Mouse (Mus musculus) kidney, adult 2 months (tissue): ENCODE data around the gene Gabbr2.

ENCODE experiments used
- CTCF ChIP-seq: fragments of 200-500 bp; conservative IDR thresholded peaks from 2 replicates; pipeline ENCODE4 v1.5.1; 2011; ENCODE audit warnings: low read depth, mild to moderate bottlenecking, control low read depth, low read length, moderate library complexity, mixed read lengths; ENCODE audit not compliant: insufficient read depth, insufficient read length
- POLR2A ChIP-seq: fragments of 200-500 bp; IDR thresholded peaks from one replicate; pipeline ENCODE4 v1.6.1; 2011; ENCODE audit warnings: low read depth, low read length, control low read depth

DNA sequence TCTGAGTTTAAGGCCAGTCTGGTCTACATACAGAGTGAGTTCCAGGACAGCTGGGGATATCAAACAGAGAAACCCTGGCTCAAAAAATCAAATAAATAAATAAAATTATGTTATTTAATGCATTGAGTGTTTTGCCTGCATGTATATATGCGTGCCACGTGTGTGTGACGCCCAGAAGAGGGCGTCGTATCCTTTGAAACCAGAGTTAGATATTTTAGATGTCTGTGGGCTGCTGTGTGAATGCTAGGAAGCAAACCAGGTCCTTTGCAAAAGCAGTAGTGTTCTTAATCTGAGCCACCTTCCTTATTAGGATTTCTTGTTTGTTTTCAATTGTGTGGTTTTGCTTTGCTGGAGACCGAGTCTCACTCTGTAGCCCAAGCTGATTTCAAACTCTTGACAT, 13.3 kb downstream of the Gabbr2 start:
- no peak for TF ChIP-seq POLR2A
- no peak; the same call in 1 of the 2 replicates for TF ChIP-seq CTCF
